Comparison of ENCODE assay signal across 10 mouse cellular contexts in genomic region chr13:46533342-46534129, GRCm38 (mm10). TPM values are rescaled to one million over a fixed set of nuclear protein-coding genes. Genes with fewer than 3 reads are reported as not detected.
DNase-seq lines count a peak whose midpoint lies in the region; ATAC-seq lines count a peak whose summit lies in the region.
"Had no signal": no experiment of that assay in that cellular context is flagged by ENCODE, and none has a peak within 500 bp of the region (broad histone marks: within the 10 kb centered on the region; RNA-seq: fewer than 3 reads in every experiment).

No protein-coding gene starts in this region.

- H3K27me3 ChIP-seq in kidney, embryonic 16.5 days (ENCODE audit: insufficient read depth, low read length) = no peaks in the 10 kb centered on the region
- H3K27me3 ChIP-seq in forebrain, embryonic 10.5 days (ENCODE audit: poor library complexity, severe bottlenecking) = peaks cover 75% of the 10 kb centered on the region
- H3K27me3 ChIP-seq in hindbrain, embryonic 12.5 days = 0 out of 2 replicates have a peak, but pooled peaks cover 4% of the 10 kb centered on the region
- H3K27me3 ChIP-seq in midbrain, embryonic 16.5 days (ENCODE audit: control insufficient read depth, insufficient read depth, low read depth, low read length) = no peaks in the 10 kb centered on the region

- WGBS in kidney, embryonic 16.5 days = 25% methylated on average over 10 of the region's 10 CpGs
- WGBS in forebrain, embryonic 10.5 days = 50% methylated on average over 10 of the region's 10 CpGs
- 49% methylated on average over 10 of the region's 10 CpGs for WGBS in hindbrain, embryonic 12.5 days
- 23% methylated on average over 10 of the region's 10 CpGs for WGBS in midbrain, embryonic 16.5 days

- H3K9me3 ChIP-seq in kidney, embryonic 16.5 days (ENCODE audit: low read length) = no peaks in the 10 kb centered on the region
- no peaks in the 10 kb centered on the region for H3K9me3 ChIP-seq in forebrain, embryonic 10.5 days
- H3K9me3 ChIP-seq in hindbrain, embryonic 12.5 days (replicated peaks) = no peaks in the 10 kb centered on the region
- no peaks in the 10 kb centered on the region for H3K9me3 ChIP-seq in midbrain, embryonic 16.5 days (replicated peaks; ENCODE audit: control insufficient read depth, low read length, poor library complexity, severe bottlenecking)

- peak overlapping the region; percentile 44 for H3K4me2 ChIP-seq in kidney, embryonic 16.5 days (replicated peaks; ENCODE audit: low read depth, low read length)
- H3K4me2 ChIP-seq in hindbrain, embryonic 12.5 days (replicated peaks) = peak overlapping the region; percentile 14
- H3K4me2 ChIP-seq in midbrain, embryonic 16.5 days (ENCODE audit: low read length) = peak overlapping the region; percentile 39

- H3K4me1 ChIP-seq in kidney, embryonic 16.5 days (ENCODE audit: insufficient read depth, low read length) = peaks cover 7% of the 10 kb centered on the region; the same call in 1 of the 2 replicates
- H3K4me1 ChIP-seq in forebrain, embryonic 10.5 days = peaks cover 43% of the 10 kb centered on the region
- H3K4me1 ChIP-seq in hindbrain, embryonic 12.5 days = peaks cover 13% of the 10 kb centered on the region
- H3K4me1 ChIP-seq in midbrain, embryonic 16.5 days (ENCODE audit: control insufficient read depth, insufficient read depth, low read length) = peaks cover 12% of the 10 kb centered on the region; the same call in 1 of the 2 replicates

- no peaks in the 10 kb centered on the region for H3K36me3 ChIP-seq in kidney, embryonic 16.5 days (ENCODE audit: insufficient read depth, low read length)
- no peaks in the 10 kb centered on the region for H3K36me3 ChIP-seq in forebrain, embryonic 10.5 days (replicated peaks)
- no peaks in the 10 kb centered on the region for H3K36me3 ChIP-seq in hindbrain, embryonic 12.5 days
- H3K36me3 ChIP-seq in midbrain, embryonic 16.5 days (ENCODE audit: control insufficient read depth, insufficient read depth, low read length) = no peaks in the 10 kb centered on the region

- ATAC-seq in kidney, embryonic 16.5 days (ENCODE audit: low FRiP score, low TSS enrichment) = no peak
- no peak for ATAC-seq in hindbrain, embryonic 12.5 days (ENCODE audit: low FRiP score)
- no peak for ATAC-seq in midbrain, embryonic 16.5 days

- no peak overlapping the region for H3K9ac ChIP-seq in kidney, embryonic 16.5 days (replicated peaks; ENCODE audit: low read length)
- no peak overlapping the region for H3K9ac ChIP-seq in hindbrain, embryonic 12.5 days
- no peak overlapping the region for H3K9ac ChIP-seq in midbrain, embryonic 16.5 days (ENCODE audit: low read depth, low read length)

- H3K27ac ChIP-seq in kidney, embryonic 16.5 days (ENCODE audit: low read length) = no peak overlapping the region
- H3K27ac ChIP-seq in forebrain, embryonic 10.5 days = peak overlapping the region; percentile 70
- no peak overlapping the region for H3K27ac ChIP-seq in hindbrain, embryonic 12.5 days
- no peak overlapping the region for H3K27ac ChIP-seq in midbrain, embryonic 16.5 days (ENCODE audit: low read length)
- H3K27ac ChIP-seq: left cerebral cortex, adult 2 months had no signal

- no peak overlapping the region for H3K4me3 ChIP-seq in kidney, embryonic 16.5 days (ENCODE audit: low read length)
- peak overlapping the region; percentile 33 for H3K4me3 ChIP-seq in forebrain, embryonic 10.5 days
- H3K4me3 ChIP-seq in hindbrain, embryonic 12.5 days = no peak overlapping the region
- no peak overlapping the region for H3K4me3 ChIP-seq in midbrain, embryonic 16.5 days (ENCODE audit: low read depth, low read length)
- H3K4me3 ChIP-seq: left cerebral cortex, adult 2 months had no signal

- no peak for DNase-seq in kidney, postnatal 36 days
- DNase-seq in forebrain, embryonic 10.5 days (ENCODE audit: extremely low spot score, low spot score) = no peak
- no peak for DNase-seq in thymus, postnatal 4 days
- no peak for DNase-seq in spleen, postnatal 36 days (ENCODE audit: low spot score in 2 of 2)
- DNase-seq in gastrocnemius, postnatal 25 days = no peak
- DNase-seq: right cerebral cortex, postnatal 4 days had no signal

RNA-seq across cellular contexts. Expression of gene Cap2, which starts 31.9 kb away (rescaled TPM):
- polyA plus RNA-seq in kidney, embryonic 16.5 days (2015; fragmentation: Nextera tagmentation; extraction: Ambion mirVana) = 7.3 and 8.1 TPM in 2 replicates
- polyA plus RNA-seq in forebrain, embryonic 10.5 days (2016; fragmentation: Nextera tagmentation; extraction: Ambion mirVana) = 7.0 and 7.3 TPM in 2 replicates
- 9.4 and 10.2 TPM in 2 replicates for polyA plus RNA-seq in hindbrain, embryonic 12.5 days (2016; fragmentation: Nextera tagmentation; extraction: Ambion mirVana)
- 15.9 and 16.2 TPM in 2 replicates for polyA plus RNA-seq in midbrain, embryonic 16.5 days (2015; fragmentation: Nextera tagmentation; extraction: Ambion mirVana)
- 100 to 1,000 TPM; 281 to 304 TPM for total RNA-seq in gastrocnemius, postnatal 25 days (2021)
